Mouse (Mus musculus) liver, embryonic 15.5 days (tissue): ENCODE results near the gene Mas1. TPM values are rescaled to one million over a fixed set of nuclear protein-coding genes. Genes with fewer than 3 reads are reported as not detected.

Source experiments
- ATAC-seq: fragments of 200-750 bp; cut with Nextera tagmentation; 2 replicates; pipeline ENCODE4 v1.8.0; 2017; ENCODE audit warnings: moderate number of reproducible peaks, mild to moderate bottlenecking, moderate library complexity; ENCODE audit not compliant: insufficient read depth
- H3K27ac ChIP-seq: fragments of 300-500 bp; sonication (generic); replicated peaks from 2 replicates; pipeline ENCODE4 v1.5.1; 2015; ENCODE audit warnings: mild to moderate bottlenecking, inconsistent platforms
- H3K27me3 ChIP-seq: fragments of 300-500 bp; sonication (generic); 2 replicates; pipeline ENCODE4 v1.6.1; 2015; ENCODE audit warnings: mild to moderate bottlenecking, inconsistent platforms
- H3K36me3 ChIP-seq: fragments of 300-500 bp; sonication (generic); replicated peaks from 2 replicates; pipeline ENCODE4 v1.6.1; 2015; ENCODE audit warnings: moderate library complexity, mild to moderate bottlenecking, inconsistent platforms
- H3K4me1 ChIP-seq: fragments of 300-500 bp; sonication (generic); replicated peaks from 2 replicates; pipeline ENCODE4 v1.6.1; 2015; ENCODE audit warnings: inconsistent platforms
- H3K4me2 ChIP-seq: fragments of 300-500 bp; sonication (generic); 2 replicates; pipeline ENCODE4 v1.6.1; 2015; ENCODE audit warnings: moderate library complexity, mild to moderate bottlenecking, inconsistent platforms
- H3K4me3 ChIP-seq: fragments of 300-500 bp; sonication (generic); replicated peaks from 2 replicates; pipeline ENCODE4 v1.5.1; 2015; ENCODE audit warnings: mild to moderate bottlenecking, inconsistent platforms
- H3K9ac ChIP-seq: fragments of 300-500 bp; sonication (generic); 2 replicates; pipeline ENCODE4 v1.6.1; 2015; ENCODE audit warnings: moderate library complexity, mild to moderate bottlenecking, inconsistent platforms
- H3K9me3 ChIP-seq: fragments of 300-500 bp; sonication (generic); replicated peaks from 2 replicates; pipeline ENCODE4 v1.6.1; 2016; ENCODE audit warnings: inconsistent platforms
- WGBS: fragments of 180-500 bp; shearing (Covaris S2); methylation state at CpG from one replicate; pipeline ENCODE4 v1.1.7; 2015; ENCODE audit warnings: mixed read lengths; ENCODE audit not compliant: insufficient replicate concordance; 5-methylcytosine and 5-hydroxymethylcytosine counted together
- polyA plus RNA-seq: library from polyadenylated mRNA; unstranded; fragments of >200 nt; fragmentation: Nextera tagmentation; extraction: Ambion mirVana; gene quantifications from 2 replicates; pipeline ENCODE4 v1.2.1, GENCODE M21; 2015

Mas1 gene
- polyA plus RNA-seq, 1 experiment from 2014 or later: 0.33 TPM

DNA sequence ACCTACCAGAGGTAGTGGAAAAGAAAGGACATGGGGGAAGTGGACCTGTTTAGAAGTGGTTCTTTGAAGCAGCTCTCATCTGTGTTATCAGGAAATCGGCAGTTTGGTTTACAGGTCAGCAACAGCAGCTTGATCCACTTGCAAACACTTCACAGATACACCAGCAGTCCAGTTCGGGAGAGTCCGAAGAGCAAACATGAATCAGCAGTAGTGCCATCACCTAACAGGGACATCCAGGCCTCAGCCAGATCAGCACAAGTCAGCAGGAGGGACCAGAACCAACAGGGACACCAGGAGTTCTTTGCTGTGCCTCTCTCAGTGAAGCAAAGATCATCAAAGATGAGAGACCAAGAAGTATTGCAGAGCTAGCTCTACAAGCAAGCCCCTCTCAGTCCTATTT lies 53.4 kb downstream of the Mas1 start:
- Histone ChIP-seq H3K9me3 (no peaks in the 10 kb centered on the region), H3K36me3 (0 out of 2 replicates have a peak, but pooled peaks cover 12% of the 10 kb centered on the region)
- WGBS: 59% methylated on average over 3 of the region's 3 CpGs

DNA sequence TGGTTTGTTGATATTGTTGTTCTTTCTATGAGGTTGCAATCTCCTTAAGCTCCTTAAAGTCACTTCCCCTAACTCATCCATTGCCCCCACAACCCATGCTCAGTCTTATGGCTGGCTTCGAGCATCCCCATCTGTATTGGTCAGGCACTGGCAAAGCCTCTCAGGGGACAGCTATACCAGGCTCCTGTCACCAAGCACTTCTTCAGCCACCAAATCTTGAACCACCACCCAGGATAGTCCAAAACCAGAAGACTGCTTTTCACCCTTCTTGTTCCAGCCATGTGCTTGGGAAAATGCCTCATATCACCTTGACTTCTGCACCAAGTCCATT lies 57.0 kb downstream of the Mas1 start:
- Histone ChIP-seq H3K4me1 (peaks cover 12% of the 10 kb centered on the region), H3K9ac (no peak overlapping the region), H3K9me3 (no peaks in the 10 kb centered on the region), H3K27ac (no peak overlapping the region), H3K27me3 (no peaks in the 10 kb centered on the region), H3K36me3 (0 out of 2 replicates have a peak, but pooled peaks cover 11% of the 10 kb centered on the region), H3K4me3 (no peak overlapping the region), H3K4me2 (no peak overlapping the region)
- ATAC-seq: no peak
- 75% methylated on average over 1 of the region's 1 CpGs for WGBS

More for the DNA sequence above, 53.4 kb downstream of the Mas1 start:
- H3K4me2 ChIP-seq: no peak overlapping the region
- ATAC-seq: no peak
- no peak overlapping the region for H3K9ac ChIP-seq
- H3K27me3 ChIP-seq: no peaks in the 10 kb centered on the region
- no peak overlapping the region for H3K4me3 ChIP-seq
- peaks cover 12% of the 10 kb centered on the region for H3K4me1 ChIP-seq
- no peak overlapping the region for H3K27ac ChIP-seq

DNA sequence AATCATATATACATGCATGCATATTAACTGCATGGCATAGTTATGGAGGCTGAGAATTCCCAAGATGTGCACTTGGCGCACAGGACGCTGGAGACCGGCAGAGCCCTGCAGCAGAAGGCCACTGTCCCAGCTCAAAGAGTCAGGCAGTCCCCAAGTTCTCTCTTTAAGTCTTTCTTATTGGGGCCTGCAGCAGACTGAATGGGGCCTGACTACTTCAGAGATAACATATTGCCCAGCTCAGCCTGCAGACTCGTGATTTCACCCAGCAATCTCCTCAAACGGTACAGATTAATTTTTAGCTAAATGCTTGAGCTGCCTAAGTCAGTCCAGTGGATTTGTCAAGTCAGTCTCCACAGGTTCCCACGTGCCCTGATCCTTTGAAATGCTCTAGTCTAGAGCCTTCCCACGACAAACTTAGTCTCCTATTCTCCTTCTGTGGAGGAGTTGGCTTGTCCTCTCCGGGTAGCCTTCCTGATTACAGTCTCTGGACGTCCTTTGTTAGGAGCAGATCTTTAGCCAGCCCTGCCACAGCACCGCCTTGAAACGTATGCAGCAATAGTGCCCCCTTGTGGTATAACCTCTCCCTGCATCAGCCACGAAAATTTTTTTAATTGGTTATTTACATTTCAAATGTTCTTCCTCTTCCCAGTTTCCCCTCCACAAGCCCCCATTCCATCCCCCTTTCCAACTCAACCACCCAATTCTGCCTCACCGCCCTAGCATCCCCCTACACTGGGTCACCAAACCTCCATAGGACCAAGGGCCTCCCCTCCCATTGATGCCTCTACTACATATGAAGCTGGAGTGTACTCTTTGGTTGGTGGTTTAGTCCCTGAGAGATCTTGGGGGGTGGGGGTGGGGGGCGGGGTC lies 57.6 kb downstream of the Mas1 start:
- Histone ChIP-seq H3K27me3 (no peaks in the 10 kb centered on the region), H3K4me3 (no peak overlapping the region), H3K4me1 (peaks cover 9% of the 10 kb centered on the region), H3K9me3 (no peaks in the 10 kb centered on the region), H3K9ac (no peak overlapping the region), H3K36me3 (0 out of 2 replicates have a peak, but pooled peaks cover 5% of the 10 kb centered on the region), H3K4me2 (no peak overlapping the region), H3K27ac (no peak overlapping the region)
- 21% methylated on average over 14 of the region's 14 CpGs for WGBS
- peak; percentile 64 for ATAC-seq

DNA sequence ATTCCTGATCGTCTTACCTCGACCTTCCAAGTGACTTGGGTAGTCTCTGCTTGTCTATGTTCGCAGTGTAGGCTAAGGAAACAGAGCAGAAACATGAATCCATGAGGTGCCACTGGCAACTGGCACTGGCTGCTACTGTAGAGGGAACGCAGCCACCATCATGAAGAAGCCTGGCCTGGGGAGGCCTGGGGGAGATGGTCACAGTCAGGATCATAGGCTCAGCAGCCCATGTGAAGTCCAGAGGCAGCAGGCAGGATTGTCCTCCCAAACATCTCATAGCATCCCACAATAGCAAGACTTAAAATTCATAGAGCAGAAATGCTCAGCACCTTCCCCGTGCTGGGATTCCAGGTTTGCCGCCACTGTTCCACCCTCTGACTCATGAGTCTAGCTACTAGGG lies 59.1 kb downstream of the Mas1 start:
- no peak overlapping the region for H3K4me2 ChIP-seq
- WGBS: 70% methylated on average over 6 of the region's 6 CpGs
- H3K9ac ChIP-seq: no peak overlapping the region
- no peak for ATAC-seq
- H3K27ac ChIP-seq: no peak overlapping the region
- H3K36me3 ChIP-seq: no peaks in the 10 kb centered on the region
- H3K4me3 ChIP-seq: no peak overlapping the region
- no peaks in the 10 kb centered on the region for H3K27me3 ChIP-seq
- H3K4me1 ChIP-seq: peaks cover 8% of the 10 kb centered on the region
- H3K9me3 ChIP-seq: no peaks in the 10 kb centered on the region

DNA sequence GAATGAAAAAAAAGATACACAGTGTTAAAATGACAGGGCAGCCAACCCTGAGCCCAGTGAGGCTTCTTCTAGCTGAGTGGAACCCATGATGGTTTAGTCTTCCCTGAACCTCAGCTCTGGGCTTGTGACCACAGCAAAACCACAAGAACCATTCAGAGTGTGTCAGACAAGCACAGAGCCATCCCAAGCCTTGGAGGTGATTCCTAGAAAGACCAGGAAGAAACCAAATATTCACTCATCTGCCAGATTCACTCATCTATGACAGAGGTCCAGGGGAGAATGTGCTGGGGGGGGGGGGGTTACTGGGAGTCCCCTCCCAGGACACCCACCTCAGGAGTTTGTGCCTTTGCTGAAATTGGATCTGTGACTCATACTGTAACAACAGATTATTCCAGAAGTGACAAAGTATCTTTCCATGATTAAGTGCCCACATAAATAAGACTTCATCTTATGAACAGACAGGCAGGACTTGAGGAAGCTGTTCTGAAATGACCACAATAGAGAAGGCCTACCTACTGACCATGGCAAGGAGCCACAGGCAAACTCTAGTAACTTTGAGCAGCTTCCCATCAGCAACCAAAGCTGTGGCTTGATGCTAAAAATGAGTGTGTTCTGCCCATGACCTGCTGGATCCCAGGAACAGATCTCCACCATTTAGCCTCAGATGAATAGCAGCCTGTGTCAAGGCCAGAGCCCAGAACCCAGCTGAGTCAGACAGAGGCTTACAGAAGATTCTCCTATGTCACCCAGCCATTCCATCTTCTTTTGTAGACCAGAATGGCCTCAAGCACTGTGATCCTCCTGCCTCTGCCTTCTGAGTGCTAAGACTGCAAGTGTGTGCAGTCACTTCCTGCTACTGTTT lies 63.1 kb downstream of the Mas1 start:
- Histone ChIP-seq H3K4me2 (no peak overlapping the region), H3K27ac (no peak overlapping the region), H3K9me3 (no peaks in the 10 kb centered on the region), H3K9ac (no peak overlapping the region), H3K4me3 (no peak overlapping the region), H3K36me3 (no peaks in the 10 kb centered on the region), H3K27me3 (no peaks in the 10 kb centered on the region), H3K4me1 (no peaks in the 10 kb centered on the region; the same call in 1 of the 2 replicates)
- no peak for ATAC-seq

DNA sequence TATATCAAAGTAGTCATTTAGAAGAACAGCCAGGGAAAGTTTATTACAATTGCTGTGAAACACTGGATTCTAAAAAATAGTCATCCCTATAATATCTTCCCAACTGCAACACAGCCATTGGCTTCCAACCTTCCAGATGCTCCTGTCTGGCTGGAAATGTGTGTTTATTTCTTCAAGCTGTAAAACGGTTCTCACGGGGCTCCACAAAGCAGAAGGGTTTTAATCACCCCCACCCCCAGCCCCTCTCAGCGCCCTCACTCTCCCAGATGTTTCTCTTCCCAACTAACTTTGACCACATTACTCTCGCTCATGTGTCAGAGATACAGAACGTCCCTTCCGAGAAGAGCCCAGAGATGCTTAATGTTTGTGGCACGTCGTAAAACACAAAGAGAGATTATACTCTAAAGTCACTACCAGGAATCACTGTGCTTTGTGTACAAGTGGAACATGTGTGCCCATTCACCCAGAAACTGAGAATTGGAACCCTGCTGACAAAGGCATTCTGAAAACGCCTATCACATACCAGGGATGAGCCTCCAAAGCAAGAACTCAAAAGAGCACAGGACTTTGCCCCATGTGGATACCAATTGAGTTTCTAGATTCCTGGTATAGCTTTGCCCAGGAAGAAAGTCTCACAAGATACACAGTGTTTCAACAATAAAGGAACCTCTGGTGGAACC lies 65.9 kb downstream of the Mas1 start:
- Histone ChIP-seq H3K27me3 (no peaks in the 10 kb centered on the region), H3K9ac (no peak overlapping the region), H3K27ac (no peak overlapping the region), H3K4me3 (no peak overlapping the region), H3K4me1 (0 out of 2 replicates have a peak, but pooled peaks cover 4% of the 10 kb centered on the region), H3K4me2 (no peak overlapping the region), H3K9me3 (no peaks in the 10 kb centered on the region), H3K36me3 (no peaks in the 10 kb centered on the region)
- no peak for ATAC-seq
- 55% methylated on average over 9 of the region's 9 CpGs for WGBS

DNA sequence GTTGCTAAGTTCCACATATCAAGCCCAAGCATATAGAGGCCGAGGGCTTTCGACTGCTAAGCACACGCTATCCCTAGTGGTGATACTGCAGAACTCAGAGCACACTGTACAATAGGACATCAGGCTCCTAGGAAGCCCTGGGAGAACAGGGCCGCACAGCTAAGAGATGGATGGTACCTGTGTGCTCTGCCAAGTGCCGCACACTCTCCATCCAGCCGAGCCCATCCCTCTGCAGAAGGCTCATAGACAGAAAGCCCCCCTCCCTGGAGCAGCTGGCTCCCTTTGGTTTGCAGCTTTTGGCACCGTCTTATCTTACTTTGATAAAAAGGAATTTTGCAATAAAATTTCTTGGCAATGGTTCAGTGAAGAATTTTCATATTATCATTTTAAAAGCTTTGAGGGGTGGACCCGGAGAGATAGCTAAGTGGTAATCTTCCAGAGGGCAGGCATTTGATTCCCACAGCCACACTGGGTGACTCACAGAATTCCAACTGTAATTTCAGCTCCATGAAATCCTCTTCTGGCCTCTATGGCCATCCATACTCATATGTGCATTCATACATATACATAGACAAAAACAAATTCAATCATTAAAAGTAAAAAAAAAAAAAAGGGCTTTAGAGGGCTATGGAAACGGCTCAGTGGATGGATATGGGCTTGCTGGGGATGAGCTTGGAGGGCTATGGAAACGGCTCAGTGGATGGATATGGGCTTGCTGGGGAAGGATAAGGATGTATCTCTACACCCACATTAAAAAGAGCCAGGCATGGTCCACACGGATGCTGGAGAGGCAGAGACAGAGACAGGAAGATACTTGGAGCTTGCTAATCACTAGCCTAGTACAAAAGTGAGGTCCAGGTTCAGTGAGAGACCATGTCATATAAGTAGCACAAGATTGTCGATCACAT lies 68.3 kb downstream of the Mas1 start:
- ATAC-seq: no peak

DNA sequence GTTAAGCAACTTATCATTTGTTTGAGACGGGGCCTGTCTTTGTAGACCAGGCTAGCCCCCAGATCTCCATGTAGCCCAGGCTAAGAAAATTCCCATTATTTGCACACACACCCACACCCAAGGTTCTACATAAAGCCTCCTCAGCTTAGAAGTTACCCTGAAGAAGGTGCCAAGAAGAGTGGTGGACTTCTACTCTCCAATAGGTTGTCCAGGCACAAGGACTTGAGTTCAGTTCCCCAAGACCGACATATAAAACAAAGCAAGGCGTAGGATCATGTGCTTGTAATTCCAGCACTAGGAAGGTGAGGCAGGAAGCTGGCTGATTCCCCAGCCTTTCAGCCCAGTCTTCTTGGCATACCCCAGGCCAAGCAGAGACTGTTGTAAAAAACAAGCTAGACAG lies 69.4 kb downstream of the Mas1 start:
- Histone ChIP-seq H3K4me2 (no peak overlapping the region), H3K36me3 (no peaks in the 10 kb centered on the region), H3K4me1 (peaks cover 28% of the 10 kb centered on the region), H3K27me3 (no peaks in the 10 kb centered on the region), H3K27ac (no peak overlapping the region), H3K4me3 (no peak overlapping the region), H3K9me3 (no peaks in the 10 kb centered on the region), H3K9ac (no peak overlapping the region)
- no peak for ATAC-seq
- 75% methylated on average over 3 of the region's 3 CpGs for WGBS

More for the DNA sequence above, 68.3 kb downstream of the Mas1 start:
- Histone ChIP-seq H3K4me2 (no peak overlapping the region), H3K9ac (no peak overlapping the region), H3K36me3 (no peaks in the 10 kb centered on the region), H3K4me1 (peaks cover 18% of the 10 kb centered on the region), H3K9me3 (no peaks in the 10 kb centered on the region), H3K27ac (no peak overlapping the region), H3K27me3 (no peaks in the 10 kb centered on the region), H3K4me3 (no peak overlapping the region)
- WGBS: 62% methylated on average over 12 of the region's 12 CpGs

DNA sequence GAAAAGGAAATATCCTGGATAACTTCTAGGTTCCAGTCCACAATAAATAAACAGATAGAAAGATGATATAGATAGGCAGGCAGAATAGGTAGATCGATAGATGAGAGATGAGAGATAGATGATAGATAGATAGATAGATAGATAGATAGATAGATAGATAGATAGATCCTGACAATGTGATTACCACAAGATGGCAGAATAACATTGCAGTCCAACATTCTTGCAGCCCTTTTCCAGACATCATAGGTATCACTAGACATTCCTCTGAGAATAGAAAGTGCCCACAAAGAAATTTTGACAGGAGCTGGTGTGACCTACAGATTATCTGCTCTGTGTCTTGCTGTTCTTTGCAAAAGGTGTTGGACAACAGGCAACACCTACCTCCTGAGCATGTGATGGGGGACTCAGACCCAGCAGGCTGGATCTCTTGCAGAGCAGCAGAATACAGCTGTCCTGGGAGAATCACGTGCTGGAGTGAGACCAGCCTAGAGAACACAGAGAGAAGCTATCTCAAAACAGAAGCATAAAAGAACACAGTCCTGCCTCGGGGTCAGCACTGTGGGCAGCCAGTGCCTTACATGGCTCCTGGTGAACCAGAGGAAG lies 70.4 kb downstream of the Mas1 start:
- no peak for ATAC-seq
- peaks cover 39% of the 10 kb centered on the region for H3K4me1 ChIP-seq
- no peak overlapping the region for H3K4me2 ChIP-seq
- 56% methylated on average over 3 of the region's 3 CpGs for WGBS
- no peaks in the 10 kb centered on the region for H3K9me3 ChIP-seq
- no peaks in the 10 kb centered on the region for H3K36me3 ChIP-seq
- H3K27ac ChIP-seq: no peak overlapping the region
- H3K27me3 ChIP-seq: no peaks in the 10 kb centered on the region
- H3K4me3 ChIP-seq: no peak overlapping the region
- no peak overlapping the region for H3K9ac ChIP-seq

DNA sequence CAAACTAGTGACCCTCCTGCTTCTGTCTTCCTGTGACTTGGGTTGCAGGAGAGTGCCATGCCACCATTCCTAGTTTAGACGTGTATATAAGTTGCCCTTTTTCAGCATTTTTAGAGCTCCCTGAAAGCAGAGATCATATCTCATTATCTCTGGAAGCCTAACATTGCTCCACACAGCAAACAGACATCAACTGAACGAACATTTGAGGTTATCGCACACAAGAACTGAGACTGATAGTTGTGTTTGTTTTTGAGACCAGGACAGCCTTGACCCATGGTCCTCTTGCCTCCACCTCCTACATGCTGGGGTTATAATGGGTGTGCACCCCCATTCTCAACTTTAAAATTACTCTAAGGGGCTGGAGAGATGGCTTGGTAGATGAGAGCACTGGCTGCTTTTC lies 71.3 kb downstream of the Mas1 start:
- no peaks in the 10 kb centered on the region for H3K9me3 ChIP-seq
- H3K27ac ChIP-seq: peak overlapping the region; percentile 39
- ATAC-seq: 0 out of 2 replicates have a peak, but pooled peaks have one; percentile 19
- no peaks in the 10 kb centered on the region for H3K36me3 ChIP-seq
- no peak overlapping the region for H3K4me2 ChIP-seq
- H3K4me1 ChIP-seq: peaks cover 46% of the 10 kb centered on the region
- no peak overlapping the region for H3K9ac ChIP-seq
- no peak overlapping the region for H3K4me3 ChIP-seq
- WGBS: 33% methylated on average over 3 of the region's 3 CpGs
- H3K27me3 ChIP-seq: no peaks in the 10 kb centered on the region
